Mouse (Mus musculus): ENCODE data around the gene Fgf23. TPM values are rescaled to one million over a fixed set of nuclear protein-coding genes. Genes with fewer than 3 reads are reported as not detected.

Gene Fgf23
- 0.18 TPM in 1 of 2 replicates, not detected in the other for polyA plus RNA-seq (2014; fragmentation: Nextera tagmentation; extraction: Ambion mirVana)

- Histone ChIP-seq H3K27ac (replicated peaks in 1 of 2; ENCODE audit: control insufficient read depth in 1 of 2, insufficient read depth in 1 of 2, low read depth in 2 of 2, low read length in 2 of 2) (no peak within 1 kb of the TSS), H3K27me3 (ENCODE audit: control insufficient read depth, insufficient read depth, low read length) (no peaks in the 10 kb centered on the region), H3K4me3 (ENCODE audit: control insufficient read depth in 1 of 2, insufficient read depth in 1 of 2, low read depth in 1 of 2, low read length in 2 of 2) (no peak within 1 kb of the TSS), H3K9me3 (ENCODE audit: control insufficient read depth, low read length) (no peaks in the 10 kb centered on the region), H3K4me2 (ENCODE audit: low read length) (peak within 1 kb of the TSS; percentile 27), H3K9ac (ENCODE audit: low read length) (peak within 1 kb of the TSS; percentile 27; the same call in 1 of the 2 replicates), H3K4me1 (ENCODE audit: control insufficient read depth in 2 of 2, insufficient read depth in 2 of 2, low read length in 2 of 2) (peaks cover 10 to 13% of the 10 kb centered on the region in 2 experiments; a peak in 3 of 4 replicates), H3K36me3 (ENCODE audit: control insufficient read depth, insufficient read depth, low read length) (no peaks in the 10 kb centered on the region)
- 14% methylated on average over 5 of the region's 5 CpGs for WGBS
- ATAC-seq (ENCODE audit: insufficient number of reproducible peaks, insufficient read depth, low FRiP score, low read depth): peak; percentile 76
These were observed at the start of gene Fgf23 for GRCm38 (mm10) chr6:127072817-127073216. TSS of gene Fgf23 (plus strand) at chr6:127072902.

DNA sequence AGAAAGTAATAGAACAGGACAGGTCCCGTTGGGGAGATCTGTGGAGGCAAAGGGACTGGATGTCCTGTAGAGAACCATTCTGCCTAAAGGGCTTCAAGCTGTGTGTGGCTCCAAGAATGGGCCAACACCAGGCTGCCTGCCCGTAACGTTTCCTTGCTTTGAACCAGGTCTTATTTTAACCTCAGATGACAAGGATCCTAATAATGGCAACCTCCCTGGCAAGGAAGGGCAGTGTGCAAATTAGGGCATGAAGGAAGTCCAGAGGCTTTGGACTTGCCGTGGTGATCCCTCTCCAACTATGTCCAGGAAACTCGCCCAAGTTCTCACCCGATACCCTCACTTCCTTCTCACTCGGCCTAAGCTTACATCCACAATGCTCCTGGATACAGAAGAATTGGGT lies 47.9 kb upstream of the Fgf23 start:
- H3K27ac ChIP-seq (replicated peaks in 1 of 2; ENCODE audit: control insufficient read depth in 1 of 2, insufficient read depth in 1 of 2, low read depth in 2 of 2, low read length in 2 of 2): no peak overlapping the region
- no peak overlapping the region for H3K4me3 ChIP-seq (ENCODE audit: control insufficient read depth in 1 of 2, insufficient read depth in 1 of 2, low read depth in 1 of 2, low read length in 2 of 2)
- H3K36me3 ChIP-seq (ENCODE audit: control insufficient read depth, insufficient read depth, low read length): no peaks in the 10 kb centered on the region
- no peak for ATAC-seq (ENCODE audit: insufficient number of reproducible peaks, insufficient read depth, low FRiP score, low read depth)
- H3K9me3 ChIP-seq (ENCODE audit: control insufficient read depth, low read length): no peaks in the 10 kb centered on the region
- no peak overlapping the region for H3K9ac ChIP-seq (ENCODE audit: low read length)
- H3K4me2 ChIP-seq (ENCODE audit: low read length): no peak overlapping the region
- peaks cover 7% of the 10 kb centered on the region in 2 experiments; a peak in 3 of 4 replicates for H3K4me1 ChIP-seq (ENCODE audit: control insufficient read depth in 2 of 2, insufficient read depth in 2 of 2, low read length in 2 of 2)
- 49% methylated on average over 7 of the region's 7 CpGs for WGBS
- H3K27me3 ChIP-seq (ENCODE audit: control insufficient read depth, insufficient read depth, low read length): no peaks in the 10 kb centered on the region

DNA sequence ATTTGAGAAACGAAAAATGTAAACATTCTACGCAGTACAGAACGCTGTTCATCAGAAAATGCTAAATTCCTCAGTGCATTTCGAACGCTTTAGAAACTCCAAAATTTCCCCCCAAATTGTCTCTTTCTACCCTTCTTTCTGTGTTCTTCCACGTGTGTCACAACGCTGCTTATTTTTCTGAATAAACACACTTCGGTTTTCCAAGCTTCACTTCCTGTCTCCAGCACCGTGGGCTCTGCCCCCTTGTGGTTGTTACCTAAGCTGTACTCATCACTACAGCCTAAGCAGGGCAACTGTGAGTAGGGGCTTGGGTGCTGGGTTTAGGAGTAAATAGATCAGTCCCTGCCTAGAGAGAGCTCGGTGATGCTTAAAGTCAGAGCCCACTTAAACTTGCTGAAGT lies 37.9 kb upstream of the Fgf23 start:
- peak overlapping the region; percentile 60 for H3K4me2 ChIP-seq (ENCODE audit: low read length)
- no peak for ATAC-seq (ENCODE audit: insufficient number of reproducible peaks, insufficient read depth, low FRiP score, low read depth)
- H3K4me3 ChIP-seq (ENCODE audit: control insufficient read depth in 1 of 2, insufficient read depth in 1 of 2, low read depth in 1 of 2, low read length in 2 of 2): peak overlapping the region; percentile 26 to 27; a peak in 3 of 4 replicates
- no peaks in the 10 kb centered on the region for H3K4me1 ChIP-seq (ENCODE audit: control insufficient read depth in 2 of 2, insufficient read depth in 2 of 2, low read length in 2 of 2)
- 27% methylated on average over 10 of the region's 10 CpGs for WGBS
- no peaks in the 10 kb centered on the region for H3K27me3 ChIP-seq (ENCODE audit: control insufficient read depth, insufficient read depth, low read length)
- H3K36me3 ChIP-seq (ENCODE audit: control insufficient read depth, insufficient read depth, low read length): no peaks in the 10 kb centered on the region
- no peaks in the 10 kb centered on the region for H3K9me3 ChIP-seq (ENCODE audit: control insufficient read depth, low read length)
- H3K27ac ChIP-seq (replicated peaks in 1 of 2; ENCODE audit: control insufficient read depth in 1 of 2, insufficient read depth in 1 of 2, low read depth in 2 of 2, low read length in 2 of 2): no peak overlapping the region
- peak overlapping the region; percentile 41; the same call in 1 of the 2 replicates for H3K9ac ChIP-seq (ENCODE audit: low read length)

DNA sequence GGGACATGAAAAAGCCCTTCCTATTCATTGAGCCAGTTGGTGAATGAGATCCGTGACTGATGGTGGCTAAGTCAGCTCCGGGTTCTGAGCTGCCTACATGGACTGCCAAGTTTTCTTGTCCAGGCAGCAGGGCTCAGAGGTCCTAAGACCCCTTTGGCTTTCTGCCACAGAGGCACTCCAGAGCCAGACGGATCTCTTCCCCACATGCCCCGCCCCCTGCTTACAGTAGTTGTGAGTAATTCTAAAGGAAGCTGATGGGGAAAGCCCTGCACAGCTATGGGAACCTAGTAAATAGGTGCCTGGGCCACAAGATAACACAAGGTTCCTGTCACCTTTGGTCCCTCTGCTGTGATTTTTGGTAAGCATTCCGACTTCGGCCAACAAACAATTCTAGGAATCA lies 27.8 kb upstream of the Fgf23 start:
- Histone ChIP-seq H3K9ac (ENCODE audit: low read length) (no peak overlapping the region), H3K36me3 (ENCODE audit: control insufficient read depth, insufficient read depth, low read length) (no peaks in the 10 kb centered on the region), H3K4me3 (ENCODE audit: control insufficient read depth in 1 of 2, insufficient read depth in 1 of 2, low read depth in 1 of 2, low read length in 2 of 2) (no peak overlapping the region), H3K4me2 (ENCODE audit: low read length) (no peak overlapping the region), H3K9me3 (ENCODE audit: control insufficient read depth, low read length) (no peaks in the 10 kb centered on the region), H3K27me3 (ENCODE audit: control insufficient read depth, insufficient read depth, low read length) (no peaks in the 10 kb centered on the region), H3K4me1 (ENCODE audit: control insufficient read depth in 2 of 2, insufficient read depth in 2 of 2, low read length in 2 of 2) (peaks cover 4 to 7% of the 10 kb centered on the region in 2 experiments; a peak in 2 of 4 replicates), H3K27ac (replicated peaks in 1 of 2; ENCODE audit: control insufficient read depth in 1 of 2, insufficient read depth in 1 of 2, low read depth in 2 of 2, low read length in 2 of 2) (no peak overlapping the region)
- 26% methylated on average over 6 of the region's 6 CpGs for WGBS
- ATAC-seq (ENCODE audit: insufficient number of reproducible peaks, insufficient read depth, low FRiP score, low read depth): no peak

DNA sequence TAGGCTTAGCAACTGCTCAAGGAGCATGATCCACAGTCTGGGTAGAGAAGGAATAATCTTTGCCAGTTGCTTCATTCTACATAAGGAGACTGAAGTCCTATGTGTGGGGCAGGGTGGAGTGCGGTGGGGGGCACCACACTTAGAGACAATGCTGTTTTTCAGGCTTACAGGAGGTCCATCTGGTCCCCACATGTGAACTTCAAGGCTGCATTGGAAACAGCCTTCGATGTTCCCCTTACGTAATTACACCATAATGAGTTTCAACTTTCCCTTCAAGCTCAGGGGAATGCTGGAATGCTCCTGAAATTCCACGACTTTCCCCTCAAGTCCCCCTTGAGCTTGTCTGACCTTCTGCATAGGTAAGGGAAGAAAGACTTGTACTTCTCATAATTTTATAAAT lies 21.9 kb upstream of the Fgf23 start:
- H3K4me2 ChIP-seq (ENCODE audit: low read length): no peak overlapping the region
- WGBS: 72% methylated on average over 4 of the region's 4 CpGs
- H3K9ac ChIP-seq (ENCODE audit: low read length): no peak overlapping the region

DNA sequence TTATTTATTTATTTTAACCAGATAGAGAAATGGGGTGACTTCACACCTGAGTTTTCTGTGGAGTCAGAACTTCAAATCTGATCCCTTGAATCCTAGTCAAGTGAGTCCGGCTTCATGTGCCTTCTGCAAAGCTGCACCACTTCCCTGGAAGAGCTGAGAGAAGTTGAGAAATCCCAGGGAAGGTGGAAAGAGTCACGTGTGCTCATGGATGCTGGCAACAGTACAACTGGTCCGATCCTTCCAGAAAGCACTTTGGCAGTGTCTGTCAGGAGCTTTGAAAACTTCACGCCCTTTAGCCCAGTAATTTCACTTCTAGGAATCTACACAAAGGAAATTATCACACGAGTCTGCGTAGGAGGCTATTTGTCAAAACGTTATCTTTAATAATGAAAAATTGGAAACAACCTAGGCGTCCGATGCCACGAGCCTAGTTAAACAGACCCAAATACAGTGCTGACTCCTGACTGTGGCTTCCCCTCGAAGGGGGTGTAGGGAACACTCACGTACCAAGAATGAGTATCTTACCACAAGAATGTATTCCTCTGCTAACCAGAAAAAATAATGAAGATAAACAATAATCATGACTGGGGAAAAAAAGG lies 15.6 kb upstream of the Fgf23 start:
- Histone ChIP-seq H3K9ac (ENCODE audit: low read length) (no peak overlapping the region), H3K36me3 (ENCODE audit: control insufficient read depth, insufficient read depth, low read length) (no peaks in the 10 kb centered on the region), H3K27ac (replicated peaks in 1 of 2; ENCODE audit: control insufficient read depth in 1 of 2, insufficient read depth in 1 of 2, low read depth in 2 of 2, low read length in 2 of 2) (no peak overlapping the region), H3K9me3 (ENCODE audit: control insufficient read depth, low read length) (no peaks in the 10 kb centered on the region), H3K4me3 (ENCODE audit: control insufficient read depth in 1 of 2, insufficient read depth in 1 of 2, low read depth in 1 of 2, low read length in 2 of 2) (no peak overlapping the region), H3K27me3 (ENCODE audit: control insufficient read depth, insufficient read depth, low read length) (no peaks in the 10 kb centered on the region), H3K4me2 (ENCODE audit: low read length) (no peak overlapping the region), H3K4me1 (ENCODE audit: control insufficient read depth in 2 of 2, insufficient read depth in 2 of 2, low read length in 2 of 2) (no peaks in the 10 kb centered on the region)
- no peak for ATAC-seq (ENCODE audit: insufficient number of reproducible peaks, insufficient read depth, low FRiP score, low read depth)
- 75% methylated on average over 12 of the region's 12 CpGs for WGBS

More for the DNA sequence above, 21.9 kb upstream of the Fgf23 start:
- no peaks in the 10 kb centered on the region for H3K36me3 ChIP-seq (ENCODE audit: control insufficient read depth, insufficient read depth, low read length)
- H3K4me1 ChIP-seq (ENCODE audit: control insufficient read depth in 2 of 2, insufficient read depth in 2 of 2, low read length in 2 of 2): no peaks in the 10 kb centered on the region
- no peak overlapping the region for H3K4me3 ChIP-seq (ENCODE audit: control insufficient read depth in 1 of 2, insufficient read depth in 1 of 2, low read depth in 1 of 2, low read length in 2 of 2)
- ATAC-seq (ENCODE audit: insufficient number of reproducible peaks, insufficient read depth, low FRiP score, low read depth): no peak
- H3K27me3 ChIP-seq (ENCODE audit: control insufficient read depth, insufficient read depth, low read length): no peaks in the 10 kb centered on the region
- no peak overlapping the region for H3K27ac ChIP-seq (replicated peaks in 1 of 2; ENCODE audit: control insufficient read depth in 1 of 2, insufficient read depth in 1 of 2, low read depth in 2 of 2, low read length in 2 of 2)
- no peaks in the 10 kb centered on the region for H3K9me3 ChIP-seq (ENCODE audit: control insufficient read depth, low read length)

GRCm38 (mm10) chr6:127059975-127060374 lies 12.7 kb upstream of the Fgf23 start:
- no peak for ATAC-seq (ENCODE audit: insufficient number of reproducible peaks, insufficient read depth, low FRiP score, low read depth)
- WGBS: 83% methylated on average over 4 of the region's 4 CpGs
- Histone ChIP-seq H3K4me1 (ENCODE audit: control insufficient read depth in 2 of 2, insufficient read depth in 2 of 2, low read length in 2 of 2) (peaks cover 5 to 9% of the 10 kb centered on the region in 2 experiments), H3K9ac (ENCODE audit: low read length) (no peak overlapping the region), H3K4me3 (ENCODE audit: control insufficient read depth in 1 of 2, insufficient read depth in 1 of 2, low read depth in 1 of 2, low read length in 2 of 2) (no peak overlapping the region), H3K9me3 (ENCODE audit: control insufficient read depth, low read length) (no peaks in the 10 kb centered on the region), H3K36me3 (ENCODE audit: control insufficient read depth, insufficient read depth, low read length) (no peaks in the 10 kb centered on the region), H3K27me3 (ENCODE audit: control insufficient read depth, insufficient read depth, low read length) (no peaks in the 10 kb centered on the region), H3K27ac (replicated peaks in 1 of 2; ENCODE audit: control insufficient read depth in 1 of 2, insufficient read depth in 1 of 2, low read depth in 2 of 2, low read length in 2 of 2) (no peak overlapping the region), H3K4me2 (ENCODE audit: low read length) (no peak overlapping the region)

GRCm38 (mm10) chr6:127063915-127064314 lies 8.8 kb upstream of the Fgf23 start:
- Histone ChIP-seq H3K4me1 (ENCODE audit: control insufficient read depth in 2 of 2, insufficient read depth in 2 of 2, low read length in 2 of 2) (peaks cover 11 to 18% of the 10 kb centered on the region in 2 experiments), H3K4me3 (ENCODE audit: control insufficient read depth in 1 of 2, insufficient read depth in 1 of 2, low read depth in 1 of 2, low read length in 2 of 2) (no peak overlapping the region), H3K27me3 (ENCODE audit: control insufficient read depth, insufficient read depth, low read length) (no peaks in the 10 kb centered on the region), H3K4me2 (ENCODE audit: low read length) (no peak overlapping the region; the same call in 1 of the 2 replicates), H3K27ac (replicated peaks in 1 of 2; ENCODE audit: control insufficient read depth in 1 of 2, insufficient read depth in 1 of 2, low read depth in 2 of 2, low read length in 2 of 2) (no peak overlapping the region), H3K9me3 (ENCODE audit: control insufficient read depth, low read length) (no peaks in the 10 kb centered on the region), H3K9ac (ENCODE audit: low read length) (no peak overlapping the region), H3K36me3 (ENCODE audit: control insufficient read depth, insufficient read depth, low read length) (no peaks in the 10 kb centered on the region)
- 84% methylated on average over 3 of the region's 3 CpGs for WGBS
- no peak for ATAC-seq (ENCODE audit: insufficient number of reproducible peaks, insufficient read depth, low FRiP score, low read depth)

Measured in heart, embryonic 14.5 days (tissue).